30 mouse cellular contexts compared by ENCODE assay signal in genomic region chr8:89523336-89523735, GRCm38 (mm10).
"Had no signal": no experiment of that assay in that cellular context is flagged by ENCODE, and none has a peak within 500 bp of the region (broad histone marks: within the 10 kb centered on the region; RNA-seq: fewer than 3 reads in every experiment).

No protein-coding gene starts in this region.

- H3K27ac ChIP-seq: left cerebral cortex, adult 2 months; limb, embryonic 12.5 days; limb, embryonic 13.5 days; limb, embryonic 15.5 days; liver, embryonic 12.5 days; liver, embryonic 13.5 days; liver, embryonic 14.5 days; liver, embryonic 15.5 days; lung, embryonic 15.5 days; macrophage; midbrain, embryonic 10.5 days; midbrain, embryonic 12.5 days; midbrain, embryonic 13.5 days; neural tube, embryonic 12.5 days had no signal

- H3K27me3 ChIP-seq: liver, embryonic 12.5 days; liver, embryonic 13.5 days; liver, embryonic 15.5 days; lung, embryonic 15.5 days; megakaryocyte, embryonic 14.5 days; midbrain, embryonic 12.5 days; midbrain, embryonic 13.5 days; neural tube, embryonic 12.5 days had no signal

- H3K36me3 ChIP-seq: limb, embryonic 12.5 days; limb, embryonic 13.5 days; limb, embryonic 15.5 days; liver, embryonic 12.5 days; liver, embryonic 13.5 days; liver, embryonic 15.5 days; lung, embryonic 15.5 days; midbrain, embryonic 10.5 days; midbrain, embryonic 12.5 days; midbrain, embryonic 13.5 days; neural tube, embryonic 12.5 days had no signal

- H3K4me2 ChIP-seq: limb, embryonic 12.5 days; limb, embryonic 13.5 days; limb, embryonic 15.5 days; liver, embryonic 11.5 days; liver, embryonic 12.5 days; liver, embryonic 13.5 days; liver, embryonic 15.5 days; lung, embryonic 14.5 days; lung, embryonic 15.5 days; midbrain, embryonic 12.5 days; midbrain, embryonic 13.5 days; neural tube, embryonic 12.5 days had no signal

- H3K9me3 ChIP-seq: limb, embryonic 12.5 days; limb, embryonic 13.5 days; limb, embryonic 15.5 days; liver, embryonic 12.5 days; liver, embryonic 13.5 days; liver, embryonic 15.5 days; lung, embryonic 15.5 days; midbrain, embryonic 10.5 days; midbrain, embryonic 12.5 days; midbrain, embryonic 13.5 days; neural tube, embryonic 12.5 days had no signal

- H3K9ac ChIP-seq: limb, embryonic 12.5 days; limb, embryonic 13.5 days; limb, embryonic 15.5 days; liver, embryonic 12.5 days; liver, embryonic 13.5 days; liver, embryonic 14.5 days; liver, embryonic 15.5 days; liver, postnatal 0 days; lung, embryonic 14.5 days; lung, embryonic 15.5 days; midbrain, embryonic 12.5 days; midbrain, embryonic 13.5 days; neural tube, embryonic 12.5 days had no signal

- ATAC-seq: liver, embryonic 12.5 days; liver, postnatal 0 days; lung, postnatal 0 days; midbrain, embryonic 13.5 days; midbrain, embryonic 16.5 days had no signal

- H3K4me1 ChIP-seq: limb, embryonic 15.5 days; liver, embryonic 12.5 days; liver, embryonic 15.5 days; lung, embryonic 15.5 days; megakaryocyte, embryonic 14.5 days; midbrain, embryonic 10.5 days; midbrain, embryonic 12.5 days; midbrain, embryonic 13.5 days; neural tube, embryonic 12.5 days had no signal

- H3K4me3 ChIP-seq: left cerebral cortex, adult 2 months; limb, embryonic 12.5 days; limb, embryonic 13.5 days; limb, embryonic 15.5 days; liver, embryonic 12.5 days; liver, embryonic 13.5 days; liver, embryonic 15.5 days; lung, embryonic 15.5 days; megakaryocyte, embryonic 14.5 days; midbrain, embryonic 10.5 days; midbrain, embryonic 12.5 days; midbrain, embryonic 13.5 days; myocyte; neural tube, embryonic 12.5 days had no signal

- DNase-seq: left cerebral cortex, postnatal 4 days; liver; liver, embryonic 13.5 days; liver, postnatal 0 days; lung, adult 18-20 months; lung, adult 2 months; lung, embryonic 14.5 days; lung, postnatal 10 days; lung, postnatal 14 days; lung, postnatal 36 days; lung, postnatal 4 days; midbrain, embryonic 14.5 days had no signal
